Mouse (Mus musculus): ENCODE data around the gene Kdm2b. TPM values are rescaled to one million over a fixed set of nuclear protein-coding genes. Genes with fewer than 3 reads are reported as not detected.

The Kdm2b gene
- total RNA-seq, 1 experiment: 68.6 TPM

GRCm38 (mm10) chr5:123010806-123011205 is 21.2 kb upstream of the Kdm2b start:
- H3K4me3 ChIP-seq (ENCODE audit: insufficient read depth in 1 of 2, low read depth in 1 of 2, low read length in 2 of 2, poor library complexity in 1 of 2, severe bottlenecking in 1 of 2): no peak overlapping the region
- TF ChIP-seq ZNF384 (IDR thresholded peaks at IDR 0.05; ENCODE audit: low read depth, low read length) (no peak), MAFK (IDR thresholded peaks at IDR 0.05; ENCODE audit: insufficient read depth, low read depth, low read length) (no peak), ZC3H11A (IDR thresholded peaks at IDR 0.05; ENCODE audit: borderline replicate concordance, low read depth, low read length) (no peak), CHD2 (IDR thresholded peaks at IDR 0.05; ENCODE audit: low read depth, low read length) (no peak), HCFC1 (IDR thresholded peaks at IDR 0.05; ENCODE audit: borderline replicate concordance, insufficient read depth, low read length) (no peak)
- H3K4me1 ChIP-seq (ENCODE audit: control insufficient read depth in 2 of 2, insufficient read depth in 2 of 2, low read length in 2 of 2, poor library complexity in 1 of 2): peaks cover 3 to 11% of the 10 kb centered on the region in 2 experiments; a peak in 1 of 4 replicates
- DNase-seq (ENCODE audit: low read depth, low spot score): no peak
- no peaks in the 10 kb centered on the region for H3K36me3 ChIP-seq (ENCODE audit: control insufficient read depth, insufficient read depth, low read length, poor library complexity, severe bottlenecking)
- no peak overlapping the region for H3K9ac ChIP-seq (ENCODE audit: insufficient read depth, low read depth, low read length, poor library complexity, severe bottlenecking)
- in situ Hi-C loops (cut with MboI; ENCODE audit: low sequenced_read_pairs in 2 of 2, unreplicated experiment in 2 of 2): no loop called here
- no peak overlapping the region for H3K27ac ChIP-seq (ENCODE audit: insufficient read depth, low read depth, low read length, poor library complexity, severe bottlenecking)
- no peaks in the 10 kb centered on the region for H3K9me3 ChIP-seq (ENCODE audit: control insufficient read depth, insufficient read depth, low read depth, low read length)

DNA sequence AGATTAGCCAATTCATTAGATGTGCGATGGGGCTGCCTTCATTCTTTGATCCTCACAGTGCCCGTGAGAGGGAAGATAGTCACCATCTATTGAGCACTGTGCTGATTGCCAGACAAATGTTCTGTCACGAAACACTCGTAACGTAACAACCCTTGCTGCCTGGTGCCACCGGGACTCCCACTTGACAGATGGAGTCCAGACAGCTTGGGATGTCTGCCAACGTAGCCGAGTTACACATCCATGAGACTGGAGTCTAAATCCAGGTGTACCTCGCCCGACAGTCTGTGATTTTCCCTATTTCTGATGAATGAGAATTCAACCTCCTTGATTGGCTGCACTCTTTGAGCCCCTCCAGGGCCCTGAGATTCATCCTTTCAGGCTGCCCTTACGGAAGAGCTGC is 20.2 kb upstream of the Kdm2b start:
- no peak overlapping the region for H3K4me3 ChIP-seq (ENCODE audit: insufficient read depth in 1 of 2, low read depth in 1 of 2, low read length in 2 of 2, poor library complexity in 1 of 2, severe bottlenecking in 1 of 2)
- no peaks in the 10 kb centered on the region for H3K36me3 ChIP-seq (ENCODE audit: control insufficient read depth, insufficient read depth, low read length, poor library complexity, severe bottlenecking)
- no peaks in the 10 kb centered on the region for H3K9me3 ChIP-seq (ENCODE audit: control insufficient read depth, insufficient read depth, low read depth, low read length)
- no peak overlapping the region for H3K9ac ChIP-seq (ENCODE audit: insufficient read depth, low read depth, low read length, poor library complexity, severe bottlenecking)
- DNase-seq (ENCODE audit: low read depth, low spot score): no peak
- H3K27ac ChIP-seq (ENCODE audit: insufficient read depth, low read depth, low read length, poor library complexity, severe bottlenecking): no peak overlapping the region
- H3K4me1 ChIP-seq (ENCODE audit: control insufficient read depth in 2 of 2, insufficient read depth in 2 of 2, low read length in 2 of 2, poor library complexity in 1 of 2): peaks cover 3 to 9% of the 10 kb centered on the region in 2 experiments; a peak in 1 of 4 replicates
- no peak for TF ChIP-seq ZC3H11A (IDR thresholded peaks at IDR 0.05; ENCODE audit: borderline replicate concordance, low read depth, low read length)
- TF ChIP-seq CHD2 (IDR thresholded peaks at IDR 0.05; ENCODE audit: low read depth, low read length): no peak
- TF ChIP-seq ZNF384 (IDR thresholded peaks at IDR 0.05; ENCODE audit: low read depth, low read length): no peak
- no peak for TF ChIP-seq HCFC1 (IDR thresholded peaks at IDR 0.05; ENCODE audit: borderline replicate concordance, insufficient read depth, low read length)
- TF ChIP-seq MAFK (IDR thresholded peaks at IDR 0.05; ENCODE audit: insufficient read depth, low read depth, low read length): no peak
- in situ Hi-C loops (cut with MboI; ENCODE audit: low sequenced_read_pairs in 2 of 2, unreplicated experiment in 2 of 2): no loop called here

DNA sequence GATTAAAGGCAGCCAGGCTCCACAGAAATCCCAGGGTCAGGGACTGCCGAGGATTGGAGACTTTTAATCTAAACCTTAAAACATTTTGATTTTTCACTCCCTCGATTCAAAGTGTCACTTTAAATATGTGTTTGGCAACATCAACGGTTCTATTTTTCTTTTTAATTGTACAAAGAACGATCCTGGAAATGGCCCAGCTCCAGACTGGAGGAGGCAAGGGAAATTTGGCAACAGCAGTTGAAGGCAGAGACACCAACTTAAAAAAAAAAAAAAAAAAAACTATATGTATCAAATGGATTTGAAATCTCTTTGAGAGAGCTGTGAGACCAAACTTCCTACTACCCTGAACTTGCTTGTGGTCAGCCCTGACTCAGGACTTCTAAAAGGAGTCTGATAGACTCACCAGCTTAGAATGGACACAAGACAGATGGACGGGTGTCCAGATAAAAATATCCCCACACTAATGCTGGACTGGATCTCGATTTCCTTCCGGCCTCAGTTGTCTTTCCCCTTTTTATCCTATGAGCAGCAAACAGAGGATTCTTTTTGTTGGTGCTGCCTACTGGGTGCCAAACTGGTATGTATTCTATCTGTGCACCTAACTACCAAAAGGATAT is 19.4 kb upstream of the Kdm2b start:
- no peak for TF ChIP-seq ZC3H11A (IDR thresholded peaks at IDR 0.05; ENCODE audit: borderline replicate concordance, low read depth, low read length)
- no peak for TF ChIP-seq HCFC1 (IDR thresholded peaks at IDR 0.05; ENCODE audit: borderline replicate concordance, insufficient read depth, low read length)
- no peak for TF ChIP-seq ZNF384 (IDR thresholded peaks at IDR 0.05; ENCODE audit: low read depth, low read length)
- no peak for TF ChIP-seq CHD2 (IDR thresholded peaks at IDR 0.05; ENCODE audit: low read depth, low read length)
- no peak for TF ChIP-seq MAFK (IDR thresholded peaks at IDR 0.05; ENCODE audit: insufficient read depth, low read depth, low read length)
- Histone ChIP-seq H3K36me3 (ENCODE audit: control insufficient read depth, insufficient read depth, low read length, poor library complexity, severe bottlenecking) (no peaks in the 10 kb centered on the region), H3K27ac (ENCODE audit: insufficient read depth, low read depth, low read length, poor library complexity, severe bottlenecking) (no peak overlapping the region), H3K9ac (ENCODE audit: insufficient read depth, low read depth, low read length, poor library complexity, severe bottlenecking) (no peak overlapping the region), H3K4me1 (ENCODE audit: control insufficient read depth in 2 of 2, insufficient read depth in 2 of 2, low read length in 2 of 2, poor library complexity in 1 of 2) (peaks cover 0 to 9% of the 10 kb centered on the region in 2 experiments; a peak in 1 of 4 replicates), H3K9me3 (ENCODE audit: control insufficient read depth, insufficient read depth, low read depth, low read length) (no peaks in the 10 kb centered on the region), H3K4me3 (ENCODE audit: insufficient read depth in 1 of 2, low read depth in 1 of 2, low read length in 2 of 2, poor library complexity in 1 of 2, severe bottlenecking in 1 of 2) (no peak overlapping the region)
- no peak for DNase-seq (ENCODE audit: low read depth, low spot score)
- in situ Hi-C loops (cut with MboI; ENCODE audit: low sequenced_read_pairs in 2 of 2, unreplicated experiment in 2 of 2): no loop called here

GRCm38 (mm10) chr5:123005716-123006592 is 16.3 kb upstream of the Kdm2b start:
- peaks cover 2 to 22% of the 10 kb centered on the region in 2 experiments; a peak in 2 of 4 replicates for H3K4me1 ChIP-seq (ENCODE audit: control insufficient read depth in 2 of 2, insufficient read depth in 2 of 2, low read length in 2 of 2, poor library complexity in 1 of 2)
- no peak overlapping the region for H3K27ac ChIP-seq (ENCODE audit: insufficient read depth, low read depth, low read length, poor library complexity, severe bottlenecking)
- TF ChIP-seq ZC3H11A (IDR thresholded peaks at IDR 0.05; ENCODE audit: borderline replicate concordance, low read depth, low read length): no peak
- TF ChIP-seq CHD2 (IDR thresholded peaks at IDR 0.05; ENCODE audit: low read depth, low read length): no peak
- TF ChIP-seq MAFK (IDR thresholded peaks at IDR 0.05; ENCODE audit: insufficient read depth, low read depth, low read length): no peak
- no peak for TF ChIP-seq HCFC1 (IDR thresholded peaks at IDR 0.05; ENCODE audit: borderline replicate concordance, insufficient read depth, low read length)
- in situ Hi-C loops (cut with MboI; ENCODE audit: low sequenced_read_pairs in 2 of 2, unreplicated experiment in 2 of 2): no loop called here
- no peak for DNase-seq (ENCODE audit: low read depth, low spot score)
- H3K9me3 ChIP-seq (ENCODE audit: control insufficient read depth, insufficient read depth, low read depth, low read length): no peaks in the 10 kb centered on the region
- H3K4me3 ChIP-seq (ENCODE audit: insufficient read depth in 1 of 2, low read depth in 1 of 2, low read length in 2 of 2, poor library complexity in 1 of 2, severe bottlenecking in 1 of 2): no peak overlapping the region
- no peak overlapping the region for H3K9ac ChIP-seq (ENCODE audit: insufficient read depth, low read depth, low read length, poor library complexity, severe bottlenecking)
- no peaks in the 10 kb centered on the region for H3K36me3 ChIP-seq (ENCODE audit: control insufficient read depth, insufficient read depth, low read length, poor library complexity, severe bottlenecking)
